Mouse (Mus musculus) kidney, adult 2 months (tissue): ENCODE data around the gene Gm44596.

ENCODE experiments used
- CTCF ChIP-seq: fragments of 200-500 bp; conservative IDR thresholded peaks from 2 replicates; pipeline ENCODE4 v1.5.1; 2011; ENCODE audit warnings: low read depth, mild to moderate bottlenecking, control low read depth, low read length, moderate library complexity, mixed read lengths; ENCODE audit not compliant: insufficient read depth, insufficient read length
- POLR2A ChIP-seq: fragments of 200-500 bp; IDR thresholded peaks from one replicate; pipeline ENCODE4 v1.6.1; 2011; ENCODE audit warnings: low read depth, low read length, control low read depth

DNA sequence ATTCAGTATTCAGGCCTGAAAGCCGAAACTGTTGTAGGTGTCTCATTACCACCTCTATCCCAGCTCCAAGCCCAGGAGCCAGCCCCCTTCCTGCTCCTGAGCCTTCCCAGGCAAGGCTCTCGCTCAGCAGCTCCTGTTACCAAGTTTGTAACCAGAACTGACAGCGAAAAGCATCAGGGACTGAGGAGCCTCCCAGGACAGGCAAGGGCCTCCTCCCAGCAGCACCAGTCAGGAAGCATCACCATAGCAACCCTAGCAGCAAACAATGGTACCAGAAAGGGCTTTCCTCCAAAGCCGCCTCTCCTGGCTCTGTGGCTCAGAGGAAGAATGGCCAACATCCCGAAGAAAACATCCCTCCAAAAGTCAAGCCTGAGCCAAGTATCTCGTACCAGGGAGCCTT lies at the start of gene Gm44596, which contains the start of gene Tex52:
- TF ChIP-seq CTCF (no peak), POLR2A (no peak)
